Mouse (Mus musculus) liver, embryonic 18 days (tissue): Measurements from ENCODE around the gene Olfr559. TPM values are rescaled to one million over a fixed set of nuclear protein-coding genes. Genes with fewer than 3 reads are reported as not detected.

Experiments used
- polyA plus RNA-seq: library from polyadenylated mRNA; depleted of rRNA; stranded (reverse); fragments of >200 nt; gene quantifications from 2 replicates; pipeline ENCODE4 v1.2.3, GENCODE M21; 2012; rRNA removed

Olfr559 gene
- not detected in 2 replicates for polyA plus RNA-seq

GRCm38 (mm10) chr7:102727391-102727790 is at the start of gene Olfr559:
TSS of gene Olfr559 (minus strand) at chr7:102727491.

GRCm38 (mm10) chr7:102770921-102771320 is 43.6 kb upstream of the Olfr559 start, which contains the start of gene Olfr561:
TSS of gene Olfr561 (plus strand) at chr7:102771221.

GRCm38 (mm10) chr7:102759266-102759665 is 32.0 kb upstream of the Olfr559 start, which contains the start of the genes Olfr560 and Olfr78:
TSS of gene Olfr560 (minus strand) at chr7:102759366.
TSS of gene Olfr78 (minus strand) at chr7:102759471.

GRCm38 (mm10) chr7:102718970-102719369 is 8.3 kb downstream of the Olfr559 start, which contains the start of gene Olfr33:
TSS of gene Olfr33 (minus strand) at chr7:102719070.

GRCm38 (mm10) chr7:102701915-102702314 is 25.4 kb downstream of the Olfr559 start, which contains the start of gene Olfr558:
TSS of gene Olfr558 (plus strand) at chr7:102702215.

GRCm38 (mm10) chr7:102695358-102696125 is 31.7 kb downstream of the Olfr559 start, which contains the start of gene Olfr557:
TSS of gene Olfr557 (plus strand) at chr7:102695910.

GRCm38 (mm10) chr7:102686944-102687501 is 40.3 kb downstream of the Olfr559 start, which contains the start of gene Trim68:
TSS of gene Trim68 (minus strand) at chr7:102687327.

Other genes with a start within 250 kb of the Olfr559 start
- gene Olfr543, start 245.8 kb downstream of the Olfr559 start, polyA plus RNA-seq = not detected in 2 replicates
- gene Olfr544, start 239.2 kb downstream of the Olfr559 start, polyA plus RNA-seq = not detected in 2 replicates
- gene Olfr545, start 227.9 kb downstream of the Olfr559 start, polyA plus RNA-seq = not detected in 2 replicates
- not detected in 2 replicates for gene Olfr547, start 192.7 kb downstream of the Olfr559 start, polyA plus RNA-seq
- gene Olfr548-ps1, start 186.6 kb downstream of the Olfr559 start, polyA plus RNA-seq = not detected in 2 replicates
- gene Olfr549, start 177.6 kb downstream of the Olfr559 start, polyA plus RNA-seq = not detected in 2 replicates
- 6.6 and 7.2 TPM in 2 replicates for gene Trim21, start 162.0 kb downstream of the Olfr559 start, polyA plus RNA-seq
- not detected in 2 replicates for gene Olfr550, start 156.0 kb downstream of the Olfr559 start, polyA plus RNA-seq
- gene Olfr551, start 135.6 kb downstream of the Olfr559 start, polyA plus RNA-seq = not detected in 2 replicates
- gene Olfr552, start 129.7 kb downstream of the Olfr559 start, polyA plus RNA-seq = not detected in 2 replicates
- gene Olfr553, start 109.3 kb downstream of the Olfr559 start, polyA plus RNA-seq = not detected in 2 replicates
- not detected in 2 replicates for gene Olfr554, start 89.1 kb downstream of the Olfr559 start, polyA plus RNA-seq
- not detected in 2 replicates for gene Olfr555, start 68.7 kb downstream of the Olfr559 start, polyA plus RNA-seq
- gene Olfr556, start 62.6 kb downstream of the Olfr559 start, polyA plus RNA-seq = not detected in 2 replicates
- gene Trim68, start 40.2 kb downstream of the Olfr559 start, polyA plus RNA-seq = 3.2 and 3.4 TPM in 2 replicates
- not detected in 2 replicates for gene Olfr557, start 31.6 kb downstream of the Olfr559 start, polyA plus RNA-seq
- 0.02 TPM in 2 replicates for gene Olfr558, start 25.3 kb downstream of the Olfr559 start, polyA plus RNA-seq
- not detected in 2 replicates for gene Olfr33, start 8.4 kb downstream of the Olfr559 start, polyA plus RNA-seq
- gene Olfr560, start 31.9 kb upstream of the Olfr559 start, polyA plus RNA-seq = not detected in 2 replicates
- 0.24 and 0.48 TPM in 2 replicates for gene Olfr78, start 32.0 kb upstream of the Olfr559 start, polyA plus RNA-seq
- 0.05 TPM in 1 of 2 replicates, not detected in the other for gene Olfr561, start 43.7 kb upstream of the Olfr559 start, polyA plus RNA-seq
- gene Olfr564, start 76.0 kb upstream of the Olfr559 start, polyA plus RNA-seq = not detected in 2 replicates
- not detected in 2 replicates for gene Olfr566, start 131.3 kb upstream of the Olfr559 start, polyA plus RNA-seq
- gene Olfr568, start 149.6 kb upstream of the Olfr559 start, polyA plus RNA-seq = not detected in 2 replicates
- not detected in 2 replicates for gene Olfr569, start 163.4 kb upstream of the Olfr559 start, polyA plus RNA-seq
- gene Olfr570, start 167.1 kb upstream of the Olfr559 start, polyA plus RNA-seq = not detected in 2 replicates
- gene Olfr571, start 190.0 kb upstream of the Olfr559 start, polyA plus RNA-seq = not detected in 2 replicates
- gene Olfr572, start 196.9 kb upstream of the Olfr559 start, polyA plus RNA-seq = not detected in 2 replicates
- gene Olfr573-ps1, start 215.1 kb upstream of the Olfr559 start, polyA plus RNA-seq = not detected in 2 replicates
- gene Olfr574, start 221.0 kb upstream of the Olfr559 start, polyA plus RNA-seq = not detected in 2 replicates
- not detected in 2 replicates for gene Olfr575, start 231.3 kb upstream of the Olfr559 start, polyA plus RNA-seq
- gene Olfr576, start 235.2 kb upstream of the Olfr559 start, polyA plus RNA-seq = not detected in 2 replicates
- gene Olfr577, start 248.5 kb upstream of the Olfr559 start, polyA plus RNA-seq = not detected in 2 replicates